Mouse (Mus musculus): ENCODE results near the gene Gdf15. TPM values are rescaled to one million over a fixed set of nuclear protein-coding genes. Genes with fewer than 3 reads are reported as not detected.
A peak's percentile ranks its signal among the peaks of the same experiment; 100 is the strongest.
"Not testable (repeated sequence)": the region's sequence is repeated elsewhere in the genome, so short reads cannot be mapped to it uniquely, and the experiment has no call there.

The Gdf15 gene
- total RNA-seq, 2 experiments from 2014 or later: not detected

GRCm38 (mm10) chr8:70593961-70594609 lies 38.2 kb downstream of the Gdf15 start, which contains the start of gene Isyna1:
Gene Isyna1, plus strand, starts transcription at chr8:70594373.
- DNase-seq: peak; percentile 72
- intact Hi-C loops (cut with DNase I): no loop called here

- no peak for DNase-seq
- intact Hi-C loops (cut with DNase I): no loop called here
These were observed 39.1 kb downstream of the Gdf15 start for GRCm38 (mm10) chr8:70593173-70593572.

GRCm38 (mm10) chr8:70591569-70591968 lies 40.7 kb downstream of the Gdf15 start:
- no peak for DNase-seq
- intact Hi-C loops (cut with DNase I): no loop called here

- DNase-seq; intact Hi-C loops (cut with DNase I): not testable (repeated sequence)
These were observed 44.3 kb downstream of the Gdf15 start for GRCm38 (mm10) chr8:70587955-70588354.

- intact Hi-C loops (cut with DNase I): no loop called here
- DNase-seq: no peak
These were observed 47.0 kb downstream of the Gdf15 start for GRCm38 (mm10) chr8:70585258-70585652.

- DNase-seq: no peak
- intact Hi-C loops (cut with DNase I): no loop called here
These were observed 47.5 kb downstream of the Gdf15 start for GRCm38 (mm10) chr8:70584606-70585257.

- peak; percentile 80 for DNase-seq
- intact Hi-C loops (cut with DNase I): no loop called here
These were observed 48.5 kb downstream of the Gdf15 start for GRCm38 (mm10) chr8:70583476-70584387.

Other genes with a start within 250 kb of the Gdf15 start
- gene Crtc1, start 192.9 kb downstream of the Gdf15 start, total RNA-seq (2021): 100 to 1,000 TPM; 109 TPM
- gene Klhl26, start 155.5 kb downstream of the Gdf15 start, total RNA-seq (2021): 10 to 100 TPM; 26.3 to 28.7 TPM
- 10 to 100 TPM; 65.7 to 80.3 TPM for gene Tmem59l, start 145.1 kb downstream of the Gdf15 start, total RNA-seq (2021)
- 10 to 100 TPM; 22.3 to 32.3 TPM for gene Crlf1, start 139.3 kb downstream of the Gdf15 start, total RNA-seq (2021)
- gene Rex1bd, start 125.7 kb downstream of the Gdf15 start, total RNA-seq (2021): 100 to 1,000 TPM; 109 to 116 TPM
- 1,000 to 10,000 TPM; 1,115 to 1,131 TPM for gene Uba52, start 121.7 kb downstream of the Gdf15 start, total RNA-seq (2021)
- gene Fkbp8, start 104.7 kb downstream of the Gdf15 start, total RNA-seq (2021): 100 to 1,000 TPM; 311 to 344 TPM
- 10 to 100 TPM; 31.9 to 33.0 TPM for gene Kxd1, start 104.5 kb downstream of the Gdf15 start, total RNA-seq (2021)
- 10 to 100 TPM; 17.7 to 20.0 TPM for gene Ell, start 93.0 kb downstream of the Gdf15 start, total RNA-seq (2021)
- gene Isyna1, start 38.1 kb downstream of the Gdf15 start, total RNA-seq (2021): 10 to 100 TPM; 87.9 to 88.5 TPM
- gene Ssbp4, start 23.6 kb downstream of the Gdf15 start, total RNA-seq (2021): 100 to 1,000 TPM; 156 to 193 TPM
- gene Lrrc25, start 16.3 kb downstream of the Gdf15 start, total RNA-seq (2021): 1 to 10 TPM; 1.1 to 1.3 TPM
- gene Pgpep1, start 27.9 kb upstream of the Gdf15 start, total RNA-seq (2021): 10 to 100 TPM; 29.7 to 30.5 TPM
- gene Lsm4, start 40.8 kb upstream of the Gdf15 start, total RNA-seq (2021): 10 to 100 TPM; 85.2 to 93.7 TPM
- gene Jund, start 66.5 kb upstream of the Gdf15 start, total RNA-seq (2021): 100 to 1,000 TPM; 146 to 158 TPM
- under 1 TPM; 0.40 to 0.50 TPM for gene Iqcn, start 71.0 kb upstream of the Gdf15 start, total RNA-seq (2021)
- not detected for gene Gm3336, start 86.1 kb upstream of the Gdf15 start, total RNA-seq (2021)
- gene Pde4c, start 91.3 kb upstream of the Gdf15 start, total RNA-seq (2021): under 1 TPM; 0.56 to 0.66 TPM
- gene Rab3a, start 122.2 kb upstream of the Gdf15 start, total RNA-seq (2021): 100 to 1,000 TPM; 414 to 476 TPM
- gene Mpv17l2, start 128.5 kb upstream of the Gdf15 start, total RNA-seq (2021): 10 to 100 TPM; 31.7 to 32.6 TPM
- 100 to 1,000 TPM; 187 to 198 TPM for gene Pik3r2, start 144.3 kb upstream of the Gdf15 start, total RNA-seq (2021)
- gene Mast3, start 172.6 kb upstream of the Gdf15 start, total RNA-seq (2021): 10 to 100 TPM; 78.2 to 86.3 TPM
- gene Il12rb1, start 176.0 kb upstream of the Gdf15 start, total RNA-seq (2021): under 1 TPM; 0.20 to 0.22 TPM
- 10 to 100 TPM; 13.0 to 14.9 TPM for gene Arrdc2, start 207.3 kb upstream of the Gdf15 start, total RNA-seq (2021)
- gene Kcnn1, start 230.8 kb upstream of the Gdf15 start, total RNA-seq (2021): 10 to 100 TPM; 29.6 to 48.2 TPM
- 10 to 100 TPM; 86.2 to 89.3 TPM for gene Ccdc124, start 241.5 kb upstream of the Gdf15 start, total RNA-seq (2021)

Measured in left cerebral cortex, postnatal 4 days (tissue).